Mouse (Mus musculus) liver, adult (tissue): Measurements from ENCODE around the gene Gadd45a.

Experiments
- GATA4 ChIP-seq: IDR thresholded peaks from 2 replicates; pipeline ENCODE4 v1.6.1; 2014; ENCODE audit warnings: mild to moderate bottlenecking, low read length; ENCODE audit not compliant: insufficient replicate concordance

Gadd45a gene

DNA sequence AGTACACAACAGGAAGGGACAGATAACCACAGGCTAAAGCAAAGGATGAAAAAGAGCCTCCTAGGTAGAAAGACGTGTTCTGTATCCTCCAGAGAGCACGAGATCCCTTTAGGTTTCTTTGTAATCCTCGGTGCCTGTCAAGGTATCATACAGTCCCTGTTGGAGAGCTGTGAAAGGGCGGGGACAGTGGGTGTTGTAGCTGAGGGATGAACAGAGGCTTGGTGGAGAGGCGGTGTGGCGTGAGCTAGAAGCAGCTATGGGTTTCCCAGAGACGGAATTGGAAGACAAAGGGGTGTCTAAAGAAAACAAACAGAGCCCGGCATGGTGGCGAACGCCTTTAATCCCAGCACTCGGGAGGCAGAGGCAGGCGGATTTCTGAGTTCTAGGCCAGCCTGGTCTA, 51.2 kb downstream of the Gadd45a start:
- TF ChIP-seq GATA4: no peak

DNA sequence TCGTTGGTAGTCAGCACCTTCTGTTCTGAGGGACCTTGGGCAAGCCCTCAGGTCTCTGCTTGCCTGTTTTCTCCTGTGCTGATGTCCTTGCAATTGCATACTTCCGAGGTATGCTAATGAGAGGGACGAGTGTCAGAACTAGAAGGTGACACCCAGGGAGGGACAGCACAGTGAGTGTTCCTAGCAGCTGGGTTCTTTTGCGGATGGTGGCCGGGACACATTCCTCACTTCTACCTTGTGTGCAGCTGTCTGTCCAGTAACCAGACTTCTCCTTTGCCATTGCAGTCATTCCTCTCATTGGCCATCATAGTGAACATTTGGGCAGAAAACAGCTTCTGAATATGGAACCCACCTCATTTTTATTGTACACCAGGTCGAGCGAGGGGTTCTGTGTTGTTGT, 51.8 kb downstream of the Gadd45a start:
- no peak for TF ChIP-seq GATA4
